8 mouse cellular contexts compared by ENCODE assay signal in genomic region chr11:113008521-113008920, GRCm38 (mm10).
DNase-seq lines count a peak whose midpoint lies in the region; ATAC-seq lines count a peak whose summit lies in the region.

No protein-coding gene starts in this region.

- H3K9ac ChIP-seq in midbrain, embryonic 15.5 days, result no peak overlapping the region

- no peaks in the 10 kb centered on the region for H3K27me3 ChIP-seq in midbrain, embryonic 15.5 days (replicated peaks)

- H3K27ac ChIP-seq in midbrain, embryonic 15.5 days, result no peak overlapping the region

- DNase-seq in cerebellum, adult 11-12 months, result peak; percentile 22
- no peak for DNase-seq in cerebellum, postnatal 4 days (ENCODE audit: low spot score in 2 of 2)
- peak; percentile 74 for DNase-seq in kidney, adult 11 months
- no peak for DNase-seq in kidney, postnatal 10 days
- peak; percentile 35 for DNase-seq in testis, postnatal 14 days (ENCODE audit: low spot score)
- no peak for DNase-seq in testis, postnatal 10 days (ENCODE audit: low spot score)
- DNase-seq in lung, postnatal 36 days, result peak; percentile 49

- no peaks in the 10 kb centered on the region for H3K36me3 ChIP-seq in midbrain, embryonic 15.5 days (replicated peaks)

- no peaks in the 10 kb centered on the region for H3K9me3 ChIP-seq in midbrain, embryonic 15.5 days

- H3K4me3 ChIP-seq in midbrain, embryonic 15.5 days, result no peak overlapping the region

- no peak for ATAC-seq in midbrain, embryonic 15.5 days (replicated peaks)

- WGBS in midbrain, embryonic 15.5 days, result 80% methylated on average over 4 of the region's 4 CpGs

- H3K4me2 ChIP-seq in midbrain, embryonic 15.5 days, result no peak overlapping the region

- H3K4me1 ChIP-seq in midbrain, embryonic 15.5 days, result no peaks in the 10 kb centered on the region

Comparison
In these comparisons a context has a peak if more than half of its experiments do, and no peak if none do; other contexts are left out.
1. DNase-seq: peak in cerebellum, adult 11-12 months (single experiment), kidney, adult 11 months (single experiment), testis, postnatal 14 days (single experiment) and lung, postnatal 36 days (single experiment); none in cerebellum, postnatal 4 days (0 of 2), kidney, postnatal 10 days (single experiment) and testis, postnatal 10 days (single experiment).